Mouse (Mus musculus): ENCODE measurements around the gene Krt36.

Gene Krt36

GRCm38 (mm10) chr11:100097819-100098218 is 7.6 kb downstream of the Krt36 start:
- in situ Hi-C loops (cut with MboI; ENCODE audit: low pct_unique_long_range_greater_than_20kb in 1 of 2, low sequenced_read_pairs in 2 of 2, unreplicated experiment in 1 of 2), result no loop called here

GRCm38 (mm10) chr11:100096141-100096540 is 9.3 kb downstream of the Krt36 start, which contains the start of gene Krt35:
TSS of gene Krt35 (minus strand) at chr11:100096241.
- in situ Hi-C loops (cut with MboI; ENCODE audit: low pct_unique_long_range_greater_than_20kb in 1 of 2, low sequenced_read_pairs in 2 of 2, unreplicated experiment in 1 of 2), result no loop called here

GRCm38 (mm10) chr11:100088378-100089025 is 16.9 kb downstream of the Krt36 start:
- in situ Hi-C loops (cut with MboI; ENCODE audit: low pct_unique_long_range_greater_than_20kb in 1 of 2, low sequenced_read_pairs in 2 of 2, unreplicated experiment in 1 of 2), result no loop called here

- in situ Hi-C loops (cut with MboI; ENCODE audit: low pct_unique_long_range_greater_than_20kb in 1 of 2, low sequenced_read_pairs in 2 of 2, unreplicated experiment in 1 of 2), result no loop called here
Observed at GRCm38 (mm10) chr11:100087861-100088260, 17.6 kb downstream of the Krt36 start, which contains the start of gene Krt32. TSS of gene Krt32 (minus strand) at chr11:100088226.

GRCm38 (mm10) chr11:100073873-100074272 is 31.6 kb downstream of the Krt36 start:
- in situ Hi-C loops (cut with MboI; ENCODE audit: low pct_unique_long_range_greater_than_20kb in 1 of 2, low sequenced_read_pairs in 2 of 2, unreplicated experiment in 1 of 2), result no loop called here

GRCm38 (mm10) chr11:100067293-100068036 is 38.0 kb downstream of the Krt36 start:
- in situ Hi-C loops (cut with MboI; ENCODE audit: low pct_unique_long_range_greater_than_20kb in 1 of 2, low sequenced_read_pairs in 2 of 2, unreplicated experiment in 1 of 2), result loop anchor here in 1 of 2 experiments (10.0 kb wide), 1 partner anchor 227 kb away; no protein-coding TSS in a partner anchor

GRCm38 (mm10) chr11:100066236-100067010 is 39.0 kb downstream of the Krt36 start:
- in situ Hi-C loops (cut with MboI; ENCODE audit: low pct_unique_long_range_greater_than_20kb in 1 of 2, low sequenced_read_pairs in 2 of 2, unreplicated experiment in 1 of 2), result loop anchor here in 1 of 2 experiments (10.0 kb wide), 1 partner anchor 228 kb away; no protein-coding TSS in a partner anchor

GRCm38 (mm10) chr11:100058875-100059274 is 46.6 kb downstream of the Krt36 start:
- in situ Hi-C loops (cut with MboI; ENCODE audit: low pct_unique_long_range_greater_than_20kb in 1 of 2, low sequenced_read_pairs in 2 of 2, unreplicated experiment in 1 of 2), result no loop called here

GRCm38 (mm10) chr11:100055686-100056655 is 49.5 kb downstream of the Krt36 start:
- in situ Hi-C loops (cut with MboI; ENCODE audit: low pct_unique_long_range_greater_than_20kb in 1 of 2, low sequenced_read_pairs in 2 of 2, unreplicated experiment in 1 of 2), result no loop called here
